Mouse (Mus musculus) frontal cortex, postnatal 25 days (tissue): ENCODE data around the gene Nudt22.
A peak's percentile ranks its signal among the peaks of the same experiment; 100 is the strongest.

ENCODE experiments used
- DNase-seq, 2 experiments: peaks; one replicate each; pipeline ENCODE4 v3.0.0; 2022; ENCODE audit warnings: low spot score in 2 of 2

Nudt22 gene

GRCm38 (mm10) chr19:6977759-6978638, 17.9 kb downstream of the Nudt22 start:
- no peak for DNase-seq

GRCm38 (mm10) chr19:6975537-6976521, 20.1 kb downstream of the Nudt22 start, which contains the start of gene Plcb3:
Gene Plcb3, minus strand, starts transcription at chr19:6976470.
- DNase-seq: no peak

GRCm38 (mm10) chr19:6974211-6975205, 21.4 kb downstream of the Nudt22 start, which contains the start of gene Ppp1r14b:
Gene Ppp1r14b, plus strand, starts transcription at chr19:6974968.
- peak; percentile 58 to 59 for DNase-seq

GRCm38 (mm10) chr19:6973581-6974190, 22.2 kb downstream of the Nudt22 start:
- DNase-seq: no peak

GRCm38 (mm10) chr19:6972247-6972917, 23.5 kb downstream of the Nudt22 start:
- no peak for DNase-seq

GRCm38 (mm10) chr19:6971644-6972043, 24.3 kb downstream of the Nudt22 start:
- no peak for DNase-seq

- no peak for DNase-seq
Measured at GRCm38 (mm10) chr19:6970460-6971085, 25.3 kb downstream of the Nudt22 start.

GRCm38 (mm10) chr19:6969665-6970381, 26.1 kb downstream of the Nudt22 start:
- no peak for DNase-seq

GRCm38 (mm10) chr19:6969291-6969664, 26.6 kb downstream of the Nudt22 start:
- no peak for DNase-seq

GRCm38 (mm10) chr19:6968491-6969271, 27.2 kb downstream of the Nudt22 start:
- DNase-seq: no peak

GRCm38 (mm10) chr19:6956461-6956860, 39.5 kb downstream of the Nudt22 start:
- no peak for DNase-seq

- DNase-seq: no peak
Measured at GRCm38 (mm10) chr19:6955424-6955823, 40.5 kb downstream of the Nudt22 start.

- DNase-seq: no peak
Measured at GRCm38 (mm10) chr19:6954046-6954445, 41.9 kb downstream of the Nudt22 start.

- DNase-seq: no peak
Measured at GRCm38 (mm10) chr19:6952712-6953037, 43.2 kb downstream of the Nudt22 start.

GRCm38 (mm10) chr19:6951994-6952711, 43.8 kb downstream of the Nudt22 start:
- DNase-seq: peak; percentile 50 to 53

GRCm38 (mm10) chr19:6951381-6951968, 44.4 kb downstream of the Nudt22 start:
- DNase-seq: peak; percentile 80 to 82

- peak; percentile 39 to 47 for DNase-seq
Measured at GRCm38 (mm10) chr19:6950613-6951153, 45.2 kb downstream of the Nudt22 start.
